Mouse (Mus musculus) midbrain, postnatal 0 days (tissue): ENCODE results near the gene Arhgap15. TPM values are rescaled to one million over a fixed set of nuclear protein-coding genes. Genes with fewer than 3 reads are reported as not detected.

Experiments
- ATAC-seq: fragments of 200-750 bp; cut with Nextera tagmentation; 2 replicates; pipeline ENCODE4 v1.8.0; 2017; ENCODE audit warnings: moderate number of reproducible peaks, mild to moderate bottlenecking, moderate TSS enrichment, moderate library complexity; ENCODE audit not compliant: low FRiP score
- DNase-seq: peaks from one replicate; pipeline ENCODE4 v3.0.0-alpha.2; 2015; ENCODE audit warnings: low spot score
- H3K27ac ChIP-seq: fragments of 300-500 bp; sonication (generic); 2 replicates; pipeline ENCODE4 v1.5.1; 2014; ENCODE audit warnings: low read depth, mild to moderate bottlenecking, low read length, mixed read lengths
- H3K27me3 ChIP-seq: fragments of 300-500 bp; sonication (generic); 2 replicates; pipeline ENCODE4 v1.6.1; 2014; ENCODE audit warnings: low read length, control low read depth, mixed read lengths; ENCODE audit not compliant: insufficient read depth
- H3K36me3 ChIP-seq: fragments of 300-500 bp; sonication (generic); 2 replicates; pipeline ENCODE4 v1.6.1; 2014; ENCODE audit warnings: low read length, control low read depth, mixed read lengths; ENCODE audit not compliant: insufficient read depth
- H3K4me1 ChIP-seq: fragments of 300-500 bp; sonication (generic); 2 replicates; pipeline ENCODE4 v1.6.1; 2014; ENCODE audit warnings: mild to moderate bottlenecking, control low read depth, antibody characterized with exemption, low read length, mixed read lengths; ENCODE audit not compliant: insufficient read depth
- H3K4me2 ChIP-seq: fragments of 300-500 bp; sonication (generic); 2 replicates; pipeline ENCODE4 v1.6.1; 2014; ENCODE audit warnings: low read depth, mild to moderate bottlenecking, low read length, mixed read lengths; ENCODE audit not compliant: poor library complexity, severe bottlenecking
- H3K4me3 ChIP-seq: fragments of 300-500 bp; sonication (generic); 2 replicates; pipeline ENCODE4 v1.5.1; 2014; ENCODE audit warnings: low read depth, mild to moderate bottlenecking, low read length, moderate library complexity
- H3K9ac ChIP-seq: fragments of 300-500 bp; sonication (generic); replicated peaks from 2 replicates; pipeline ENCODE4 v1.6.1; 2014; ENCODE audit warnings: mild to moderate bottlenecking, low read length, moderate library complexity, mixed read lengths; ENCODE audit not compliant: poor library complexity, severe bottlenecking
- H3K9me3 ChIP-seq: fragments of 300-500 bp; sonication (generic); 2 replicates; pipeline ENCODE4 v1.6.1; 2016; ENCODE audit warnings: low read length, control low read depth
- CTCF ChIP-seq: IDR thresholded peaks from 2 replicates; pipeline ENCODE4 v1.5.1; 2016; ENCODE audit warnings: antibody characterized with exemption, mild to moderate bottlenecking
- WGBS: fragments of 180-500 bp; shearing (Covaris S2); extraction: QIAGEN DNeasy Blood & Tissue Kit; methylation state at CpG from one replicate; pipeline ENCODE4 v1.1.7; 2014; 5-methylcytosine and 5-hydroxymethylcytosine counted together
- polyA plus RNA-seq: library from polyadenylated mRNA; unstranded; fragments of >200 nt; fragmentation: Nextera tagmentation; extraction: Ambion mirVana; gene quantifications from 2 replicates; pipeline ENCODE4 v1.2.1, GENCODE M21; 2015
- total RNA-seq: library from RNA; depleted of rRNA; stranded (reverse); fragments of >200 nt; gene quantifications from 2 replicates; pipeline ENCODE4 v1.2.3, GENCODE M21; 2014

Gene Arhgap15
- total and polyA plus RNA-seq, 2 experiments from 2014 or later, result 0.77 to 1.2 TPM

- H3K27ac ChIP-seq, result no peak overlapping the region
- no peaks in the 10 kb centered on the region for H3K36me3 ChIP-seq
- 86% methylated on average over 3 of the region's 3 CpGs for WGBS
- TF ChIP-seq CTCF, result no peak
- no peak overlapping the region for H3K4me3 ChIP-seq
- no peak overlapping the region for H3K9ac ChIP-seq
- H3K9me3 ChIP-seq, result no peaks in the 10 kb centered on the region
- ATAC-seq (no peak), DNase-seq (no peak)
- no peaks in the 10 kb centered on the region for H3K4me1 ChIP-seq
- no peak overlapping the region for H3K4me2 ChIP-seq
- no peaks in the 10 kb centered on the region for H3K27me3 ChIP-seq
These were observed 564.9 kb downstream of the Arhgap15 start for GRCm38 (mm10) chr2:44313573-44313972.

- DNase-seq (no peak), ATAC-seq (no peak)
- H3K27ac ChIP-seq, result no peak overlapping the region
- TF ChIP-seq CTCF, result no peak
- no peak overlapping the region for H3K4me3 ChIP-seq
- H3K9ac ChIP-seq, result no peak overlapping the region
- H3K4me2 ChIP-seq, result no peak overlapping the region
- H3K9me3 ChIP-seq, result no peaks in the 10 kb centered on the region
- H3K27me3 ChIP-seq, result no peaks in the 10 kb centered on the region
- H3K4me1 ChIP-seq, result no peaks in the 10 kb centered on the region
- H3K36me3 ChIP-seq, result no peaks in the 10 kb centered on the region
- WGBS, result 72% methylated on average over 6 of the region's 6 CpGs
These were observed 569.8 kb downstream of the Arhgap15 start for GRCm38 (mm10) chr2:44318436-44318835.

GRCm38 (mm10) chr2:44319479-44319878 is 570.9 kb downstream of the Arhgap15 start:
- no peak overlapping the region for H3K4me2 ChIP-seq
- H3K36me3 ChIP-seq, result no peaks in the 10 kb centered on the region
- TF ChIP-seq CTCF, result no peak
- no peak overlapping the region for H3K4me3 ChIP-seq
- H3K4me1 ChIP-seq, result no peaks in the 10 kb centered on the region
- 94% methylated on average over 4 of the region's 4 CpGs for WGBS
- no peak for DNase-seq
- H3K9ac ChIP-seq, result no peak overlapping the region
- no peaks in the 10 kb centered on the region for H3K27me3 ChIP-seq
- no peak overlapping the region for H3K27ac ChIP-seq
- H3K9me3 ChIP-seq, result no peaks in the 10 kb centered on the region
- no peak for ATAC-seq

GRCm38 (mm10) chr2:44323813-44324212 is 575.2 kb downstream of the Arhgap15 start:
- Histone ChIP-seq H3K4me3 (no peak overlapping the region), H3K9me3 (no peaks in the 10 kb centered on the region), H3K36me3 (no peaks in the 10 kb centered on the region), H3K27ac (no peak overlapping the region), H3K4me1 (no peaks in the 10 kb centered on the region), H3K9ac (no peak overlapping the region), H3K4me2 (no peak overlapping the region), H3K27me3 (no peaks in the 10 kb centered on the region)
- ATAC-seq (no peak), DNase-seq (no peak)
- no peak for TF ChIP-seq CTCF
- 93% methylated on average over 4 of the region's 4 CpGs for WGBS

GRCm38 (mm10) chr2:44333295-44333694 is 584.7 kb downstream of the Arhgap15 start:
- no peak overlapping the region for H3K4me2 ChIP-seq
- no peaks in the 10 kb centered on the region for H3K27me3 ChIP-seq
- H3K4me3 ChIP-seq, result no peak overlapping the region
- H3K9ac ChIP-seq, result no peak overlapping the region
- no peaks in the 10 kb centered on the region for H3K9me3 ChIP-seq
- DNase-seq (peak; percentile 45), ATAC-seq (no peak)
- TF ChIP-seq CTCF, result no peak
- H3K36me3 ChIP-seq, result no peaks in the 10 kb centered on the region
- H3K4me1 ChIP-seq, result no peaks in the 10 kb centered on the region
- H3K27ac ChIP-seq, result no peak overlapping the region
- 79% methylated on average over 4 of the region's 4 CpGs for WGBS

GRCm38 (mm10) chr2:44334006-44334405 is 585.4 kb downstream of the Arhgap15 start:
- Histone ChIP-seq H3K27me3 (no peaks in the 10 kb centered on the region), H3K9ac (no peak overlapping the region), H3K4me2 (no peak overlapping the region), H3K4me3 (no peak overlapping the region), H3K9me3 (no peaks in the 10 kb centered on the region), H3K36me3 (no peaks in the 10 kb centered on the region), H3K4me1 (no peaks in the 10 kb centered on the region), H3K27ac (no peak overlapping the region)
- DNase-seq (no peak), ATAC-seq (no peak)
- TF ChIP-seq CTCF, result no peak
- WGBS, result 87% methylated on average over 3 of the region's 3 CpGs
